Mouse (Mus musculus): ENCODE data around the gene Uevld.

DNA sequence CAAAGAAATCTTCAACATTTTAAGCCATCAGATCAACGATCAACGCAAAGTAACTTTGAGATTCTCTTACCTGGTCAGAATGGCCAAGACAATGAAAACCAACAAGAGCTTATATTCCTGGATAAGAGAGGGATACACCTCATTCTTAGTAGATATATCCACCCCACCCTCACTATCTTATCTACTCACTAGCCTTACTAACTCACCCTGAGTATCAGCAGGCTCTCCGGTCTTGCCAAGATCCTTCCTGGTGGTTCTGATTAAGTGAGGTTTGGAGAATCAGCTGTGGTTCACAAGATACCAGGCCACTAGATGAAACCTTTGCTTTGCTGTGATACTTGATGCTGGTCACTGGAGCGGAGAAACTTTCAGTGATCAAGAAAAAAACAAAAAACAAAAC, 16.3 kb upstream of the Uevld start:
- TF ChIP-seq CTCF (conservative IDR thresholded peaks at IDR 0.05; ENCODE audit: insufficient read depth, insufficient read length, low read depth, low read length) (no peak), POLR2A (IDR thresholded peaks at IDR 0.05; ENCODE audit: low read depth, low read length) (no peak)
